Comparison of ENCODE assay signal across 8 mouse cellular contexts in the genomic region with DNA sequence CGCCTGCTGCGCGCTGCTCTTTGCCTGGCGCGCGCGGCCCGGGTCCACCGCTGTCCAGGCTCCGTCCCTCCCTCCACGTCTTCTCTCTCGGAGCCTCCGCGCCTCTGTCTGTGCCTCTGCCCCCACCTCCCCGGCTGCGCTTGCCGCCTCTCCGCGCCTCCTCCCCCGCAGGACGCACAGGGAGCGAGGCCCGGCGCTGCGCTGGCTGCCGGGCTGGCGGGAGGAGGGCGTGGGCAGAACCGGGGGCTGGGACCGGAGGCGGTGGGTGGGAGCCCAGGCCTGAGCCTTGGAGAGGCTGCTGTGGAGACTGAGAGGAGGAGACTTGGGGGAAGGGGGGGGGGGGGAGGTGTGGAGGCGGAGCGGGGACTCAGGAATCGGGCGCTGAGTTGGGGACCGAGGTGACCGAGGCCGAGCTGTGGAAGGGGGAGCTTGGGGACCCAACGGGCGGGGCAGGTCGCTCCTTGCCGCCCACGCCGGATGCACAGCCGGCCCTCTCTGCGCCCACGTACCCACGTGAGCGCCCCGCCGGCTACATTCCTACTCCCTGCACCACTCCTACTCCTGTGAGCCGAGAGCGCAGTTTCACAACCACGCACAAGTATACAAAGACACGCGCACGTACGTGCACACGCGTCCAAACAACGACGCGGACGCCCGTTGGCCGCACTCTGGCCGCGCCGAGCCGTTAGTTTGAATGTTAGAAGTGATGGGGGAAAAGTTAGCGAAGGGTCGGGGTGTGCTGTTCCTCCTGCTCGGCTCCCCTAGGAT. TPM values are rescaled to one million over a fixed set of nuclear protein-coding genes. Genes with fewer than 3 reads are reported as not detected.
DNase-seq lines count a peak whose midpoint lies in the region; ATAC-seq and TF ChIP-seq lines count a peak whose summit lies in the region.

Nemp1 (plus strand) TSS at position 401 of the 768 bp plus-strand sequence.

- peaks cover 31% of the 10 kb centered on the region for H3K4me1 ChIP-seq in hindbrain, embryonic 14.5 days (replicated peaks; ENCODE audit: control insufficient read depth, insufficient read depth, low read length)

- peak within 1 kb of the TSS; percentile 40 for H3K4me3 ChIP-seq in hindbrain, embryonic 14.5 days (replicated peaks; ENCODE audit: low read length)
- H3K4me3 ChIP-seq in left cerebral cortex, adult 2 months: peak within 1 kb of the TSS; percentile 84
- H3K4me3 ChIP-seq in macrophage (ENCODE audit: inconsistent target): peak within 1 kb of the TSS; percentile 93

- H3K27ac ChIP-seq in hindbrain, embryonic 14.5 days: peak within 1 kb of the TSS; percentile 62; the same call in 1 of the 2 replicates
- peak within 1 kb of the TSS; percentile 98 for H3K27ac ChIP-seq in left cerebral cortex, adult 2 months
- H3K27ac ChIP-seq in macrophage: peak within 1 kb of the TSS; percentile 97

- TF ChIP-seq CTCF in left cerebral cortex, adult 2 months (IDR thresholded peaks at IDR 0.05): no peak

- H3K79me2 ChIP-seq in macrophage (ENCODE audit: inconsistent target): peaks cover 36% of the 10 kb centered on the region

- peak within 1 kb of the TSS; percentile 65 for H3K4me2 ChIP-seq in hindbrain, embryonic 14.5 days (replicated peaks)

- H3K27me3 ChIP-seq in hindbrain, embryonic 14.5 days (ENCODE audit: control insufficient read depth, insufficient read depth, low read length): peaks cover 77% of the 10 kb centered on the region

- no peaks in the 10 kb centered on the region for H3K36me3 ChIP-seq in hindbrain, embryonic 14.5 days (replicated peaks; ENCODE audit: control insufficient read depth, insufficient read depth)
- H3K36me3 ChIP-seq in macrophage (ENCODE audit: inconsistent target): peaks cover 14% of the 10 kb centered on the region; the same call in 1 of the 2 replicates

- DNase-seq in R1 (ENCODE audit: low read depth, low spot score): peak; percentile 88
- peak; percentile 88 to 92 for DNase-seq in cerebellum, postnatal 25 days
- DNase-seq in gastrocnemius, adult 18-20 months (ENCODE audit: low spot score): peak; percentile 81
- DNase-seq in hindbrain, embryonic 14.5 days (ENCODE audit: low spot score): peak; percentile 38
- DNase-seq in left cerebral cortex, adult 2 months (ENCODE audit: extremely low spot score in 1 of 2, low spot score in 2 of 2): peak; percentile 76 to 78
- DNase-seq in right cerebral cortex, adult 18-20 months: peak; percentile 83
- DNase-seq in urinary bladder, adult 2 months (ENCODE audit: low spot score): peak; percentile 87

- no peaks in the 10 kb centered on the region for H3K9me3 ChIP-seq in hindbrain, embryonic 14.5 days (ENCODE audit: control insufficient read depth, low read length)

- peak within 1 kb of the TSS; percentile 54 for H3K9ac ChIP-seq in hindbrain, embryonic 14.5 days

- ATAC-seq in hindbrain, embryonic 14.5 days (ENCODE audit: low FRiP score): peak; percentile 52

- WGBS in hindbrain, embryonic 14.5 days: under 1% methylated on average over 66 of the region's 73 CpGs
- 1% methylated on average over 64 of the region's 73 CpGs for WGBS in macrophage (ENCODE audit: missing documents)

- intact Hi-C loops in left cerebral cortex, adult 2 months (cut with DNase I): loop anchor here (2.0 kb wide), 1 partner anchor 46 kb away; the partner anchor contains the start of gene Lrp1

RNA-seq across cellular contexts. Expression of gene Nemp1, which starts in this region (rescaled TPM):
- total RNA-seq in gastrocnemius, adult 18-20 months (2021): 1 to 10 TPM; 2.5 to 2.7 TPM
- polyA plus RNA-seq in hindbrain, embryonic 14.5 days (2014; fragmentation: Nextera tagmentation; extraction: Ambion mirVana): 3.3 and 4.3 TPM in 2 replicates
- 1 to 10 TPM; 4.1 to 4.7 TPM for total RNA-seq in left cerebral cortex, adult 2 months (2021)
- 10 to 100 TPM in 12 of 26 experiments, 1 to 10 TPM in 14; 2.5 to 24.2 (median 10.0) TPM for total RNA-seq in macrophage (2018; cell fraction: chromatin; rRNA removed)
- total RNA-seq in macrophage (2018; cell fraction: cytosol; rRNA removed): 1 to 10 TPM; 2.9 to 6.7 (median 4.8) TPM
- 10 to 100 TPM in 21 of 26 experiments, 1 to 10 TPM in 5; 7.8 to 28.3 (median 15.6) TPM for total RNA-seq in macrophage (2018; cell fraction: nucleus; rRNA removed)
- 2.7 to 5.4 TPM (median 4.6 TPM) in 3 replicates for polyA plus RNA-seq in macrophage (2018)
- polyA plus RNA-seq in urinary bladder, adult 2 months (2012; rRNA removed): 8.3 and 9.1 TPM in 2 replicates

Comparison
In these comparisons a context has a peak if more than half of its experiments do, and no peak if none do; other contexts are left out.
1. Peak in every context shown above with its lines: DNase-seq, ATAC-seq, H3K4me3 ChIP-seq and H3K27ac ChIP-seq.
2. DNase-seq: peak in every context shown above with its lines; median percentile 90 in cerebellum, postnatal 25 days; 88 in R1; 87 in urinary bladder, adult 2 months; 83 in right cerebral cortex, adult 18-20 months; 81 in gastrocnemius, adult 18-20 months; 77 in left cerebral cortex, adult 2 months; 38 in hindbrain, embryonic 14.5 days.
3. H3K4me3 ChIP-seq: peak in every context shown above with its lines; median percentile 93 in macrophage; 84 in left cerebral cortex, adult 2 months; 40 in hindbrain, embryonic 14.5 days.